Mouse (Mus musculus): ENCODE measurements around the gene Olfr1443. TPM values are rescaled to one million over a fixed set of nuclear protein-coding genes. Genes with fewer than 3 reads are reported as not detected.

Olfr1443 gene
- not detected in 2 replicates for polyA plus RNA-seq (2015; fragmentation: Nextera tagmentation; extraction: Ambion mirVana)

DNA sequence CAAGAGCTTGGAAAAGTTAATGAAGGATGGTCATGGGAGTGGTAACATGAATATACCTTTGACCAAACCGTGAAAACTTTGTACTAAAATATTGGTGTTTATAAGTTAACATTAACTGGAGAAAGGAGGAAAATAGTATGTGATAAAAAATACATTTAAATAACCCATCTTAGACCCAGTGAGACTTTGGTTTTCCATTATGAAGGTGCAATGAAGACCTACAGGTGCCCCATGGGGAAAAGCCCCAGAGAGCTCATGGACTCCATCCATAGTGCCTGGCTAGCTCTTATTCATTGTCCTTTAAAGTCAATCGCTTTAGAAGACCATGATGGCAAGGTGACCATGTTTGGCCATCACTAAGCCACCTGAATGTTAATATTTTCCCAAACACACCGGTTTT, at the start of gene Olfr1443:
Gene Olfr1443 (plus strand): TSS at position 301 of the 400 bp plus-strand sequence.
- no peak for TF ChIP-seq CTCF (IDR thresholded peaks at IDR 0.05; ENCODE audit: low read depth)
- Histone ChIP-seq H3K27ac (ENCODE audit: low read depth, low read length) (no peak within 1 kb of the TSS), H3K36me3 (ENCODE audit: control insufficient read depth, insufficient read depth) (no peaks in the 10 kb centered on the region), H3K9ac (ENCODE audit: low read depth, low read length) (no peak within 1 kb of the TSS), H3K27me3 (replicated peaks; ENCODE audit: control insufficient read depth, insufficient read depth, low read length) (no peaks in the 10 kb centered on the region), H3K4me3 (ENCODE audit: low read depth, low read length) (no peak within 1 kb of the TSS), H3K4me1 (replicated peaks; ENCODE audit: control insufficient read depth, insufficient read depth, low read length) (no peaks in the 10 kb centered on the region), H3K4me2 (replicated peaks; ENCODE audit: low read depth) (no peak within 1 kb of the TSS), H3K9me3 (ENCODE audit: control insufficient read depth) (no peaks in the 10 kb centered on the region)
- ATAC-seq = no peak
- WGBS = 74% methylated on average over 3 of the region's 3 CpGs

- H3K27me3 ChIP-seq (replicated peaks; ENCODE audit: control insufficient read depth, insufficient read depth, low read length) = no peaks in the 10 kb centered on the region
- no peak for TF ChIP-seq CTCF (IDR thresholded peaks at IDR 0.05; ENCODE audit: low read depth)
- no peak; the same call in 1 of the 2 replicates for ATAC-seq
- 35% methylated on average over 4 of the region's 4 CpGs for WGBS
- no peaks in the 10 kb centered on the region for H3K9me3 ChIP-seq (ENCODE audit: control insufficient read depth)
- H3K4me3 ChIP-seq (ENCODE audit: low read depth, low read length) = no peak within 1 kb of the TSS
- H3K4me1 ChIP-seq (replicated peaks; ENCODE audit: control insufficient read depth, insufficient read depth, low read length) = no peaks in the 10 kb centered on the region
- no peak within 1 kb of the TSS for H3K27ac ChIP-seq (ENCODE audit: low read depth, low read length)
- no peaks in the 10 kb centered on the region for H3K36me3 ChIP-seq (ENCODE audit: control insufficient read depth, insufficient read depth)
- no peak within 1 kb of the TSS for H3K9ac ChIP-seq (ENCODE audit: low read depth, low read length)
- H3K4me2 ChIP-seq (replicated peaks; ENCODE audit: low read depth) = no peak within 1 kb of the TSS; the same call in 1 of the 2 replicates
These were observed 44.7 kb upstream of the Olfr1443 start, which contains the start of gene Glyat for GRCm38 (mm10) chr19:12633176-12633575. Gene Glyat (plus strand): TSS chr19:12633308.

DNA sequence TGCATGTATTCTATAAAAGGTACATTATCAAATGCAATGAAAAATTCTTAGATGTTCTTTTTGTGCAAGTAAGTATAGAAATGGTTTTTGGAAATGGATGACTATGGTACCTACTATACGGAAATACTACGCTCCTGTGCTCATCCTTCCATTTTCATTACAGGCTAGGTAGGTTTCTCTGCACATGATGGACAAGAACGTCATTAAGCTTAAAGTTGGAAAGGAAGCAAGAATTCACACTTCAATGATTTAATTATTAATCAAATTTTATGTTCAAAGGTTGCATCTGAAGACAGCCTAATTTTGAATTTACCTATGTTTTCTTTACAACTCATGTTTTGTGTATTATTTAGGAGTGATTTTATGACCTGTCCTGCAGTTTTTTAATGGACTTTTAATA, 43.7 kb upstream of the Olfr1443 start:
- no peak for ATAC-seq
- Histone ChIP-seq H3K27ac (ENCODE audit: low read depth, low read length) (no peak overlapping the region), H3K27me3 (replicated peaks; ENCODE audit: control insufficient read depth, insufficient read depth, low read length) (no peaks in the 10 kb centered on the region), H3K9ac (ENCODE audit: low read depth, low read length) (no peak overlapping the region), H3K4me1 (replicated peaks; ENCODE audit: control insufficient read depth, insufficient read depth, low read length) (no peaks in the 10 kb centered on the region), H3K9me3 (ENCODE audit: control insufficient read depth) (no peaks in the 10 kb centered on the region), H3K4me2 (replicated peaks; ENCODE audit: low read depth) (no peak overlapping the region), H3K4me3 (ENCODE audit: low read depth, low read length) (no peak overlapping the region), H3K36me3 (ENCODE audit: control insufficient read depth, insufficient read depth) (no peaks in the 10 kb centered on the region)
- 86% methylated on average over 3 of the region's 3 CpGs for WGBS
- no peak for TF ChIP-seq CTCF (IDR thresholded peaks at IDR 0.05; ENCODE audit: low read depth)

DNA sequence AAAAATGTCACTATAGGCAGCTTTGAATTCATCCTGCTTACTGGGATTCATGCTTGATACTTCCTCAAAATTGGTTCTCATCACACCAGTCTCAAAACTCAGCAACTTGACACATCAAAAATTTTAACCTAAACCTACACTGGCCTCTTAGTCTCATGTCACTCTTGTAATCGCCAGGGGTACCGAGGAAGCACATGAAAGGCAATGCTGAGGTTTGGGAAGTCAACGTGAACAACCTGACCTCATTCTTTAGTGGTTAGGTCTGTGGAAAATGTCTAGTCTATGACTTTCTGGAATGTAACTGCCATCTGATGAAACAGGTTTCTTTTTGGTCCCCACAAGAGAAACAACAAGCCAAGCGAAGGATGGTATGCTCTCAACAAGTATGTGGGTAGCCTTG, 42.9 kb upstream of the Olfr1443 start:
- Histone ChIP-seq H3K36me3 (ENCODE audit: control insufficient read depth, insufficient read depth) (no peaks in the 10 kb centered on the region), H3K9me3 (ENCODE audit: control insufficient read depth) (no peaks in the 10 kb centered on the region), H3K27ac (ENCODE audit: low read depth, low read length) (no peak overlapping the region), H3K9ac (ENCODE audit: low read depth, low read length) (no peak overlapping the region), H3K27me3 (replicated peaks; ENCODE audit: control insufficient read depth, insufficient read depth, low read length) (no peaks in the 10 kb centered on the region), H3K4me2 (replicated peaks; ENCODE audit: low read depth) (no peak overlapping the region), H3K4me1 (replicated peaks; ENCODE audit: control insufficient read depth, insufficient read depth, low read length) (no peaks in the 10 kb centered on the region), H3K4me3 (ENCODE audit: low read depth, low read length) (no peak overlapping the region)
- TF ChIP-seq CTCF (IDR thresholded peaks at IDR 0.05; ENCODE audit: low read depth) = no peak
- no peak for ATAC-seq
- 91% methylated on average over 4 of the region's 4 CpGs for WGBS

- WGBS = 63% methylated on average over 3 of the region's 3 CpGs
- no peaks in the 10 kb centered on the region for H3K36me3 ChIP-seq (ENCODE audit: control insufficient read depth, insufficient read depth)
- ATAC-seq = no peak
- no peak overlapping the region for H3K9ac ChIP-seq (ENCODE audit: low read depth, low read length)
- no peaks in the 10 kb centered on the region for H3K27me3 ChIP-seq (replicated peaks; ENCODE audit: control insufficient read depth, insufficient read depth, low read length)
- H3K4me2 ChIP-seq (replicated peaks; ENCODE audit: low read depth) = no peak overlapping the region
- no peak for TF ChIP-seq CTCF (IDR thresholded peaks at IDR 0.05; ENCODE audit: low read depth)
- no peaks in the 10 kb centered on the region for H3K4me1 ChIP-seq (replicated peaks; ENCODE audit: control insufficient read depth, insufficient read depth, low read length)
- no peak overlapping the region for H3K4me3 ChIP-seq (ENCODE audit: low read depth, low read length)
- H3K9me3 ChIP-seq (ENCODE audit: control insufficient read depth) = no peaks in the 10 kb centered on the region
- no peak overlapping the region for H3K27ac ChIP-seq (ENCODE audit: low read depth, low read length)
These were observed 41.0 kb upstream of the Olfr1443 start for GRCm38 (mm10) chr19:12636863-12637262.

- Histone ChIP-seq H3K4me2 (replicated peaks; ENCODE audit: low read depth) (no peak overlapping the region), H3K4me3 (ENCODE audit: low read depth, low read length) (no peak overlapping the region), H3K27ac (ENCODE audit: low read depth, low read length) (no peak overlapping the region), H3K36me3 (ENCODE audit: control insufficient read depth, insufficient read depth) (no peaks in the 10 kb centered on the region), H3K9ac (ENCODE audit: low read depth, low read length) (no peak overlapping the region), H3K27me3 (replicated peaks; ENCODE audit: control insufficient read depth, insufficient read depth, low read length) (no peaks in the 10 kb centered on the region), H3K9me3 (ENCODE audit: control insufficient read depth) (no peaks in the 10 kb centered on the region), H3K4me1 (replicated peaks; ENCODE audit: control insufficient read depth, insufficient read depth, low read length) (no peaks in the 10 kb centered on the region)
- no peak for ATAC-seq
- TF ChIP-seq CTCF (IDR thresholded peaks at IDR 0.05; ENCODE audit: low read depth) = no peak
- 87% methylated on average over 1 of the region's 1 CpGs for WGBS
These were observed 39.9 kb upstream of the Olfr1443 start for GRCm38 (mm10) chr19:12638049-12638448.

DNA sequence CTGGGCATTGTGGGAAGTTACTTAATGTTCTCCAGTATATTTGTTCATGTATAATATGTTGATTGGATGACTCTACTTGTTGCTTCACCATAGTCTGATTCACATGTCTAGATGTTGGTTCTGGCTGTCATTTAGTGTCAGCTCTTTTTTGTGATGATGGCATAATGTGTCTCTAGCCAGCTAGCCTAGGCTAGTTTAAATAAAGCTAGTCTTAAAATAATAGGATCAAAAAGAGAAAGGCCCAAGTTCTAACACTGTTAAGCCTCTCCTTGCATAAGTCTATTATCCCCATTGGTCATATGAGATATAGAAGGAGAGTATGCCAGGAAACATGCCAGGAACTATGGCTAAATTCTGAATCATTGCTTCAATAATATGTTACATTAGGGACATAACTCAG, 28.4 kb upstream of the Olfr1443 start:
- no peaks in the 10 kb centered on the region for H3K36me3 ChIP-seq (ENCODE audit: control insufficient read depth, insufficient read depth)
- no peak overlapping the region for H3K9ac ChIP-seq (ENCODE audit: low read depth, low read length)
- H3K4me3 ChIP-seq (ENCODE audit: low read depth, low read length) = no peak overlapping the region
- no peak for ATAC-seq
- H3K4me1 ChIP-seq (replicated peaks; ENCODE audit: control insufficient read depth, insufficient read depth, low read length) = no peaks in the 10 kb centered on the region
- H3K27ac ChIP-seq (ENCODE audit: low read depth, low read length) = no peak overlapping the region
- TF ChIP-seq CTCF (IDR thresholded peaks at IDR 0.05; ENCODE audit: low read depth) = no peak
- H3K9me3 ChIP-seq (ENCODE audit: control insufficient read depth) = no peaks in the 10 kb centered on the region
- H3K27me3 ChIP-seq (replicated peaks; ENCODE audit: control insufficient read depth, insufficient read depth, low read length) = no peaks in the 10 kb centered on the region
- H3K4me2 ChIP-seq (replicated peaks; ENCODE audit: low read depth) = no peak overlapping the region

Measured in intestine, postnatal 0 days (tissue).